ENCODE assay signal across 8 mouse cellular contexts in the genomic region with DNA sequence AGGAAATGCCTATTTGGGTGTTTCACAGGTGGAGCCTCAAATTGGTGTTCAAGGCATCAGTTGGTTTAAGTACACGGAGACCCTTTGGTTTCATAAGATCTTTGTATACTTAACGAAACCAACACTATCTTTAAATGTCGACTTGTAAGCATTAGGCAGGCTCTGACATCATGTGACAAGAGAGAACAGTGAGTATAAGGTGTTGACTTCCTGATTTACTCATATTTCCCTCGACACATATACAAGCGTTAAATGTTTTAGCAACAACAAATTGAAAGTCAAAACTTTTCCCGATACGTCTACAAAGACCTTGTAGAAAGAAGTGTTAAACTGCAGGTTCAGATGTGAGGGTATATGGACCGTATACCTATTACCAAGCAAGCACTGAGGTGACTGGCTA. TPM values are rescaled to one million over a fixed set of nuclear protein-coding genes. Genes with fewer than 3 reads are reported as not detected.
A peak's percentile ranks its signal among the peaks of the same experiment; 100 is the strongest.
DNase-seq lines count a peak whose midpoint lies in the region; ATAC-seq and TF ChIP-seq lines count a peak whose summit lies in the region.

No protein-coding gene starts in this region.

- TF ChIP-seq POLR2A in liver, adult 2 months (IDR thresholded peaks at IDR 0.05; ENCODE audit: extremely low read depth, insufficient read depth, low read length), result no peak
- TF ChIP-seq POLR2A in cortical plate, adult 2 months (IDR thresholded peaks at IDR 0.05; ENCODE audit: extremely low read depth, insufficient read depth, low read length), result no peak
- no peak for TF ChIP-seq POLR2A in kidney, adult 2 months (IDR thresholded peaks at IDR 0.05; ENCODE audit: low read depth, low read length)

- H3K27ac ChIP-seq in liver, adult 2 months (replicated peaks; ENCODE audit: insufficient read depth, low read depth, low read length), result no peak overlapping the region
- no peak overlapping the region for H3K27ac ChIP-seq in cortical plate, adult 2 months (ENCODE audit: insufficient read depth, low read length)
- peak overlapping the region; percentile 97; the same call in 1 of the 2 replicates for H3K27ac ChIP-seq in intestine, postnatal 0 days (ENCODE audit: low read depth, low read length)
- no peak overlapping the region for H3K27ac ChIP-seq in neural tube, embryonic 15.5 days (replicated peaks)
- H3K27ac ChIP-seq in kidney, adult 2 months (ENCODE audit: insufficient read depth, low read depth, low read length), result no peak overlapping the region

- H3K36me3 ChIP-seq in liver, adult 2 months (ENCODE audit: control insufficient read depth, insufficient read depth, low read length), result peaks cover 33% of the 10 kb centered on the region
- H3K36me3 ChIP-seq in intestine, postnatal 0 days (ENCODE audit: control insufficient read depth, insufficient read depth), result peaks cover 32% of the 10 kb centered on the region
- H3K36me3 ChIP-seq in neural tube, embryonic 15.5 days, result peaks cover 31% of the 10 kb centered on the region
- H3K36me3 ChIP-seq in kidney, adult 2 months (ENCODE audit: control insufficient read depth, insufficient read depth, low read length), result peaks cover 9% of the 10 kb centered on the region

- no peaks in the 10 kb centered on the region for H3K79me2 ChIP-seq in liver, adult 2 months (ENCODE audit: control insufficient read depth, insufficient read depth, low read length)

- no peak overlapping the region for H3K9ac ChIP-seq in liver, adult 2 months (ENCODE audit: low read depth, low read length)
- peak overlapping the region; percentile 88 for H3K9ac ChIP-seq in intestine, postnatal 0 days (ENCODE audit: low read depth, low read length)
- H3K9ac ChIP-seq in neural tube, embryonic 15.5 days (replicated peaks), result peak overlapping the region; percentile 74; the same call in 1 of the 2 replicates

- H3K9me3 ChIP-seq in intestine, postnatal 0 days (ENCODE audit: control insufficient read depth), result no peaks in the 10 kb centered on the region
- H3K9me3 ChIP-seq in neural tube, embryonic 15.5 days (replicated peaks), result no peaks in the 10 kb centered on the region

- TF ChIP-seq CTCF in liver, adult 2 months (IDR thresholded peaks at IDR 0.05; ENCODE audit: low read depth, low read length), result no peak
- TF ChIP-seq CTCF in cortical plate, adult 2 months (IDR thresholded peaks at IDR 0.05; ENCODE audit: extremely low read depth, insufficient read depth, low read length), result no peak
- TF ChIP-seq CTCF in intestine, postnatal 0 days (IDR thresholded peaks at IDR 0.05; ENCODE audit: low read depth), result no peak
- TF ChIP-seq CTCF in kidney, adult 2 months (conservative IDR thresholded peaks at IDR 0.05; ENCODE audit: insufficient read depth, insufficient read length, low read depth, low read length), result no peak

- H3K27me3 ChIP-seq in liver, adult 2 months (ENCODE audit: control insufficient read depth, insufficient read depth, low read length), result no peaks in the 10 kb centered on the region
- no peaks in the 10 kb centered on the region for H3K27me3 ChIP-seq in intestine, postnatal 0 days (replicated peaks; ENCODE audit: control insufficient read depth, insufficient read depth, low read length)
- no peaks in the 10 kb centered on the region for H3K27me3 ChIP-seq in neural tube, embryonic 15.5 days (replicated peaks)
- no peaks in the 10 kb centered on the region for H3K27me3 ChIP-seq in kidney, adult 2 months (replicated peaks; ENCODE audit: control insufficient read depth, insufficient read depth, low read length)

- H3K4me1 ChIP-seq in liver, adult 2 months (ENCODE audit: control insufficient read depth, insufficient read depth, low read length), result peaks cover 3% of the 10 kb centered on the region; the same call in 1 of the 2 replicates
- H3K4me1 ChIP-seq in cortical plate, adult 2 months (ENCODE audit: control insufficient read depth, insufficient read depth, low read length), result no peaks in the 10 kb centered on the region
- H3K4me1 ChIP-seq in intestine, postnatal 0 days (replicated peaks; ENCODE audit: control insufficient read depth, insufficient read depth, low read length), result no peaks in the 10 kb centered on the region
- H3K4me1 ChIP-seq in neural tube, embryonic 15.5 days, result peaks cover 12% of the 10 kb centered on the region
- no peaks in the 10 kb centered on the region for H3K4me1 ChIP-seq in kidney, adult 2 months (ENCODE audit: control insufficient read depth, insufficient read depth, low read length)

- ATAC-seq in intestine, postnatal 0 days, result 0 out of 2 replicates have a peak, but pooled peaks have one; percentile 4
- ATAC-seq in neural tube, embryonic 15.5 days (ENCODE audit: low FRiP score), result no peak

- peak overlapping the region; percentile 87; the same call in 1 of the 2 replicates for H3K4me3 ChIP-seq in liver, adult 2 months (ENCODE audit: insufficient read depth, low read depth, low read length)
- peak overlapping the region; percentile 74; the same call in 1 of the 2 replicates for H3K4me3 ChIP-seq in cortical plate, adult 2 months (ENCODE audit: insufficient read depth, low read length)
- peak overlapping the region; percentile 93 for H3K4me3 ChIP-seq in intestine, postnatal 0 days (ENCODE audit: low read depth, low read length)
- peak overlapping the region; percentile 72 for H3K4me3 ChIP-seq in neural tube, embryonic 15.5 days (replicated peaks)
- no peak overlapping the region; the same call in 1 of the 2 replicates for H3K4me3 ChIP-seq in kidney, adult 2 months (ENCODE audit: insufficient read depth, low read depth, low read length)

- no peak for DNase-seq in liver, adult 2 months (ENCODE audit: extremely low read depth, low read depth, low spot score)
- no peak for DNase-seq in liver
- DNase-seq in adrenal gland, postnatal 14 days, result no peak
- no peak for DNase-seq in layer of hippocampus, adult 9-11 months
- DNase-seq in kidney, adult 2 months, result no peak

- H3K4me2 ChIP-seq in intestine, postnatal 0 days (replicated peaks; ENCODE audit: low read depth), result peak overlapping the region; percentile 68
- peak overlapping the region; percentile 83 for H3K4me2 ChIP-seq in neural tube, embryonic 15.5 days

- 33% methylated on average over 8 of the region's 8 CpGs for WGBS in liver, adult 2 months
- WGBS in intestine, postnatal 0 days, result 39% methylated on average over 8 of the region's 8 CpGs
- 69% methylated on average over 8 of the region's 8 CpGs for WGBS in neural tube, embryonic 15.5 days
- WGBS in kidney, adult 2 months, result 48% methylated on average over 8 of the region's 8 CpGs

RNA-seq across cellular contexts. Expression of a gene that starts 1.2 kb away (rescaled TPM):
- total RNA-seq in liver, adult 2 months (2014; rRNA removed), result 35.0 and 35.8 TPM in 2 replicates
- 19.2 and 23.8 TPM in 2 replicates for polyA plus RNA-seq in liver, adult 2 months (2012; rRNA removed)
- polyA plus RNA-seq in cortical plate, adult 2 months (2012; rRNA removed), result 48.0 TPM in 2 replicates
- polyA plus RNA-seq in intestine, postnatal 0 days (2015; fragmentation: Nextera tagmentation; extraction: Ambion mirVana), result 261 and 265 TPM in 2 replicates
- polyA plus RNA-seq in neural tube, embryonic 15.5 days (2015; fragmentation: Nextera tagmentation; extraction: Ambion mirVana), result 87.5 and 94.9 TPM in 2 replicates
- 86.0 and 99.4 TPM in 2 replicates for total RNA-seq in adrenal gland, postnatal 14 days (2021)
- polyA plus RNA-seq in kidney, adult 2 months (2012; rRNA removed), result 34.6 and 34.8 TPM in 2 replicates

RNA-seq across cellular contexts. Expression of a gene that starts 13.1 kb away (rescaled TPM):
- total RNA-seq in liver, adult 2 months (2014; rRNA removed), result not detected in 2 replicates
- not detected in 2 replicates for polyA plus RNA-seq in liver, adult 2 months (2012; rRNA removed)
- polyA plus RNA-seq in cortical plate, adult 2 months (2012; rRNA removed), result not detected in 2 replicates
- not detected in 2 replicates for polyA plus RNA-seq in intestine, postnatal 0 days (2015; fragmentation: Nextera tagmentation; extraction: Ambion mirVana)
- 0.47 and 1.1 TPM in 2 replicates for polyA plus RNA-seq in neural tube, embryonic 15.5 days (2015; fragmentation: Nextera tagmentation; extraction: Ambion mirVana)
- total RNA-seq in adrenal gland, postnatal 14 days (2021), result 0.19 TPM in 2 replicates
- not detected in 2 replicates for polyA plus RNA-seq in kidney, adult 2 months (2012; rRNA removed)

RNA-seq across cellular contexts. Expression of a gene that starts 42.4 kb away (rescaled TPM):
- 0.27 and 0.55 TPM in 2 replicates for total RNA-seq in liver, adult 2 months (2014; rRNA removed)
- polyA plus RNA-seq in liver, adult 2 months (2012; rRNA removed), result 0.13 TPM in 1 of 2 replicates, not detected in the other
- polyA plus RNA-seq in cortical plate, adult 2 months (2012; rRNA removed), result 4.8 and 5.0 TPM in 2 replicates
- 3.8 and 4.3 TPM in 2 replicates for polyA plus RNA-seq in intestine, postnatal 0 days (2015; fragmentation: Nextera tagmentation; extraction: Ambion mirVana)
- 7.4 and 11.0 TPM in 2 replicates for polyA plus RNA-seq in neural tube, embryonic 15.5 days (2015; fragmentation: Nextera tagmentation; extraction: Ambion mirVana)
- 4.9 and 5.0 TPM in 2 replicates for total RNA-seq in adrenal gland, postnatal 14 days (2021)
- polyA plus RNA-seq in kidney, adult 2 months (2012; rRNA removed), result 3.1 and 3.5 TPM in 2 replicates
